Mouse (Mus musculus) embryonic facial prominence, embryonic 14.5 days (tissue): ENCODE measurements around the gene Cct7. TPM values are rescaled to one million over a fixed set of nuclear protein-coding genes. Genes with fewer than 3 reads are reported as not detected.

Experiments used
- ATAC-seq: fragments of 200-750 bp; cut with Nextera tagmentation; 2 replicates; pipeline ENCODE4 v1.8.0; 2017; ENCODE audit warnings: low read depth, moderate number of reproducible peaks, moderate TSS enrichment
- DNase-seq: peaks from one replicate; pipeline ENCODE4 v3.0.0-alpha.2; 2015; ENCODE audit warnings: low spot score
- H3K27ac ChIP-seq: fragments of 300-500 bp; sonication (generic); replicated peaks from 2 replicates; pipeline ENCODE4 v1.5.1; 2014; ENCODE audit warnings: low read depth, mild to moderate bottlenecking, low read length, moderate library complexity
- H3K27me3 ChIP-seq: fragments of 300-500 bp; sonication (generic); replicated peaks from 2 replicates; pipeline ENCODE4 v1.6.1; 2014; ENCODE audit warnings: low read length; ENCODE audit not compliant: control insufficient read depth, insufficient read depth
- H3K36me3 ChIP-seq: fragments of 300-500 bp; sonication (generic); 2 replicates; pipeline ENCODE4 v1.6.1; 2014; ENCODE audit warnings: low read length, mixed read lengths; ENCODE audit not compliant: control insufficient read depth, insufficient read depth
- H3K4me1 ChIP-seq: fragments of 300-500 bp; sonication (generic); 2 replicates; pipeline ENCODE4 v1.6.1; 2014; ENCODE audit warnings: antibody characterized with exemption, low read length; ENCODE audit not compliant: control insufficient read depth, insufficient read depth
- H3K4me2 ChIP-seq: fragments of 300-500 bp; sonication (generic); 2 replicates; pipeline ENCODE4 v1.6.1; 2014; ENCODE audit warnings: low read depth, mild to moderate bottlenecking, low read length, moderate library complexity, mixed read lengths
- H3K4me3 ChIP-seq: fragments of 300-500 bp; sonication (generic); 2 replicates; pipeline ENCODE4 v1.5.1; 2014; ENCODE audit warnings: low read depth, mild to moderate bottlenecking, low read length
- H3K9ac ChIP-seq: fragments of 300-500 bp; sonication (generic); 2 replicates; pipeline ENCODE4 v1.6.1; 2014; ENCODE audit warnings: low read depth, mild to moderate bottlenecking, low read length, moderate library complexity, mixed read lengths
- H3K9me3 ChIP-seq: fragments of 300-500 bp; sonication (generic); 2 replicates; pipeline ENCODE4 v1.6.1; 2016; ENCODE audit warnings: low read length; ENCODE audit not compliant: control insufficient read depth
- WGBS: fragments of 180-500 bp; shearing (Covaris S2); extraction: QIAGEN DNeasy Blood & Tissue Kit; methylation state at CpG from one replicate; pipeline ENCODE4 v1.1.7; 2014; 5-methylcytosine and 5-hydroxymethylcytosine counted together
- polyA plus RNA-seq: library from polyadenylated mRNA; unstranded; fragments of >200 nt; fragmentation: Nextera tagmentation; extraction: Ambion mirVana; gene quantifications from 2 replicates; pipeline ENCODE4 v1.2.1, GENCODE M21; 2014

The Cct7 gene
- polyA plus RNA-seq, 1 experiment from 2014 or later, result 448 TPM

GRCm38 (mm10) chr6:85469660-85470430 lies 18.5 kb downstream of the Cct7 start:
- Histone ChIP-seq H3K9me3 (no peaks in the 10 kb centered on the region), H3K9ac (no peak overlapping the region), H3K36me3 (peaks cover 49% of the 10 kb centered on the region), H3K4me1 (no peaks in the 10 kb centered on the region), H3K27ac (no peak overlapping the region), H3K4me2 (no peak overlapping the region), H3K4me3 (no peak overlapping the region), H3K27me3 (no peaks in the 10 kb centered on the region)
- ATAC-seq (0 out of 2 replicates have a peak, but pooled peaks have one; percentile 39), DNase-seq (no peak)
- 79% methylated on average over 5 of the region's 5 CpGs for WGBS

DNA sequence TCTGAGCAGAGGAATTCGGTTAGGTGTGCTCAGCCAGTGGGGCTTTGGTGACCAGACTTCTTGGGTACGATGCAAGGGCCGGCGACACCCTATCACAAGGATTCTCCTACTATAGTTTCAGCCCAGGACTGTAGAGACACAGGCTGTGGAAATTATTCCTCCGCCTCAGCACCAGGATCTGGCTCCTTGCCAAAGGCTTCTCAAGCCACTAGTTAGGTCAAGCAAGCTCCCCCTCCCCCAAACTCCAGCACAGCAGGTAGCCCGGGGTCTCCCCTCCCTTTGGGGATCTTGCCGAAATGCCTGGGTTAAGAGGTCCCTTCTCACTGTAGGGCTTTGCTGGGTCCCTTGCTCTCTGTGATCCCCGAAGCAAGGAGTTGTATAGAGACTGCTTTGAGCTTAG lies 20.6 kb downstream of the Cct7 start:
- ATAC-seq, result no peak

GRCm38 (mm10) chr6:85472542-85472941 lies 21.2 kb downstream of the Cct7 start:
- Histone ChIP-seq H3K9me3 (no peaks in the 10 kb centered on the region), H3K4me1 (no peaks in the 10 kb centered on the region), H3K4me3 (no peak overlapping the region), H3K4me2 (no peak overlapping the region), H3K27me3 (no peaks in the 10 kb centered on the region), H3K27ac (no peak overlapping the region), H3K9ac (no peak overlapping the region), H3K36me3 (peaks cover 22% of the 10 kb centered on the region)
- 53% methylated on average over 5 of the region's 5 CpGs for WGBS
- no peak for ATAC-seq
- no peak for DNase-seq

More for the DNA sequence above, 20.6 kb downstream of the Cct7 start:
- no peaks in the 10 kb centered on the region for H3K9me3 ChIP-seq
- no peaks in the 10 kb centered on the region for H3K4me1 ChIP-seq
- H3K27ac ChIP-seq, result no peak overlapping the region
- 57% methylated on average over 8 of the region's 8 CpGs for WGBS
- DNase-seq, result no peak
- peaks cover 28% of the 10 kb centered on the region for H3K36me3 ChIP-seq
- no peak overlapping the region for H3K4me3 ChIP-seq
- H3K4me2 ChIP-seq, result no peak overlapping the region
- H3K27me3 ChIP-seq, result no peaks in the 10 kb centered on the region
- H3K9ac ChIP-seq, result no peak overlapping the region

DNA sequence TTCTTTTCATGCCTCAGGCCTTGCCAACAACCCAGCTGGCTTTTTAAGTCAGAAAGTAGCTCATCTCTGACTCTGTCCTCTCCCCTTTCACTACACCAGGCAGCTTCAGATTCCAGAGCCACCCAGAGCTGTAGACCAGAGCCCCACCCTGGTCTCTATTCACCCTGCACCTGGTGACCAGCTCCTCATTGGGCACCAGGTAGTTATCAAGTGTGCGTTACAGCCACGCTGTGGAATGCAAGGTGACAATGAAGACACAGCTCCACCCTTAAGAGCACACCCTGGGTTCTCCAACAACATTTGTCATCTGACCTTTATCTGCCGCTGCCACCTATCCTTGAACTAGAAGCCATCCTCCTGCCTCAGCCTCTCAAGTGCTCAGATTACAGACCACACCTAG lies 24.3 kb downstream of the Cct7 start:
- Histone ChIP-seq H3K4me2 (no peak overlapping the region), H3K27me3 (peaks cover 6% of the 10 kb centered on the region; the same call in 1 of the 2 replicates), H3K36me3 (no peaks in the 10 kb centered on the region), H3K4me3 (no peak overlapping the region), H3K27ac (no peak overlapping the region), H3K4me1 (no peaks in the 10 kb centered on the region), H3K9ac (no peak overlapping the region), H3K9me3 (no peaks in the 10 kb centered on the region)
- ATAC-seq (no peak), DNase-seq (no peak)
- WGBS, result 92% methylated on average over 3 of the region's 3 CpGs

DNA sequence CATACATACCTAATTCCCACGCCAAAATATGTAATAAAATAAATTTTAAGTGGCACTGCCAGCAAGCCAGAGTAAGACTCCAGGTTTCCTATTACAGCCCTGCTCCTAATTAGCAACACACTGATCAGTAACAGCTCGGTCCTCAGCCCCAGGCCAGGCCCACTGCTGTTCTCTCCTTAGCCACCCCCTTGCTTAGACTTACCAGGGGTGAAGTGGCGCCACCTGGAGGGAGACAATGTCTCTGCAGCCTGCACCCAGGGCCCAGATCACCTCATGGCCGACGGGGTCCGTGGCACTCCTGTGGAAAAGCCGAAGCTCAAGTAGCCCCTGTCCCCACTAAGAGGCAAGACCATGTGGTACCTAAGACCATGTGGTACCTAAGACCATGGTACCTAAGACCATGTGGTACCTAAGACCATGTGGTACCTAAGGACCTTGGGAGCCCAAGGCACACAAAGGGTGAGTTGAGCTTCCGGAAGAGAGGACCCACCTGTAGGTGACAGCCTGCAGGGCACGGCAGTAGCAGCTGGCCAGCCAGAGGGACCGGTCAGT lies 26.1 kb downstream of the Cct7 start:
- peak; percentile 23 for DNase-seq
- no peak overlapping the region for H3K9ac ChIP-seq
- H3K27me3 ChIP-seq, result peaks cover 23% of the 10 kb centered on the region
- no peaks in the 10 kb centered on the region for H3K36me3 ChIP-seq
- peak; percentile 48; the same call in 1 of the 2 replicates for ATAC-seq
- WGBS, result 34% methylated on average over 9 of the region's 10 CpGs
- no peak overlapping the region for H3K27ac ChIP-seq
- no peak overlapping the region for H3K4me3 ChIP-seq
- H3K4me2 ChIP-seq, result no peak overlapping the region
- H3K4me1 ChIP-seq, result no peaks in the 10 kb centered on the region
- H3K9me3 ChIP-seq, result no peaks in the 10 kb centered on the region

DNA sequence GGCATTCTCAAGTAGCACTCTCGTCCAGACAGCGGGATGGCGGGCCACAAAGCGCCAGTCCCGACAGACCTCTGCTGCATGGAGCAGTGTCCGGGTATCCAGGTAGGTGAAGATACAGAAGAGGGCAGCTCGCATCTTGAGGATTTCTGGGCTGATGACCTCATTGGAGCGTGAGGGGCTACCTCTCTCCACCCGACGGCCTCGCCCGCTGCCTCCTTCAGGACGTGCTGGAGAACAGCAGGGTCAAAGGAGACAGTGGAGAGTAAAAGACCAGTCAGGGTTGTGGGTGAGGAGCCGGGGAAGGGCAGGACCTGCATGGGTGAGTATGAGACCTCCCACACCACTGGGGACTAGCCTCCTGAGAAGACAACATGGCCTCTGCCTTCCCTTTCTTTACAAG lies 27.1 kb downstream of the Cct7 start:
- no peak overlapping the region for H3K27ac ChIP-seq
- H3K4me1 ChIP-seq, result no peaks in the 10 kb centered on the region
- no peak overlapping the region for H3K4me2 ChIP-seq
- H3K27me3 ChIP-seq, result peaks cover 32% of the 10 kb centered on the region
- no peaks in the 10 kb centered on the region for H3K9me3 ChIP-seq
- H3K9ac ChIP-seq, result no peak overlapping the region
- WGBS, result 47% methylated on average over 14 of the region's 14 CpGs
- ATAC-seq (no peak), DNase-seq (no peak)
- no peak overlapping the region for H3K4me3 ChIP-seq
- H3K36me3 ChIP-seq, result no peaks in the 10 kb centered on the region

- Histone ChIP-seq H3K27ac (no peak overlapping the region), H3K9me3 (no peaks in the 10 kb centered on the region), H3K9ac (no peak overlapping the region), H3K4me1 (peaks cover 9% of the 10 kb centered on the region), H3K4me3 (no peak overlapping the region), H3K4me2 (no peak overlapping the region), H3K27me3 (peaks cover 48% of the 10 kb centered on the region), H3K36me3 (no peaks in the 10 kb centered on the region)
- 73% methylated on average over 5 of the region's 5 CpGs for WGBS
- ATAC-seq (no peak), DNase-seq (no peak)
These were observed 28.7 kb downstream of the Cct7 start for GRCm38 (mm10) chr6:85479979-85480378.

DNA sequence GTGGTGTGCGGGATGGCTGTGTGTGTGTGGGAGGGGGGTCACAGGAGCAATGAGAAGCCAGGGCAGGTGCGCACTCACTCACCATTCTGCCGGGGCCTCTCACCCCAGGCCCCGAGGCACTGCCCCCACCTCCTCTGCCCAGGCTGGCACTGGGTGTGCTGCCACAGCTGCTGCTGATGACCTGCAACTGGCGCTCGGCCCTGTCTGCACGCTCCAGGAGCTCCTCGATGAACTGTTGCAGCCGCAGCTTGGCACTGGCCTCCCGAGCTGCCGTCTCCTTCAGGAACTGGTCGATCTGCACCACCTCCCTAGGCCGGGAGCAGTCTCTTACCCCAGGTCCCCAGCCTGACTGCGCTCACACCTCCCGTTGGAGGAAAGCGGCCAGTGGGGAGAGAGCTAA lies 29.4 kb downstream of the Cct7 start:
- H3K4me2 ChIP-seq, result no peak overlapping the region
- DNase-seq, result no peak
- no peak for ATAC-seq
- no peaks in the 10 kb centered on the region for H3K36me3 ChIP-seq
- no peak overlapping the region for H3K4me3 ChIP-seq
- H3K4me1 ChIP-seq, result peaks cover 9% of the 10 kb centered on the region
- 56% methylated on average over 13 of the region's 16 CpGs for WGBS
- H3K27me3 ChIP-seq, result peaks cover 54% of the 10 kb centered on the region
- no peaks in the 10 kb centered on the region for H3K9me3 ChIP-seq
- H3K27ac ChIP-seq, result no peak overlapping the region
- no peak overlapping the region for H3K9ac ChIP-seq
